Mouse (Mus musculus): ENCODE measurements around the gene Gm20817. TPM values are rescaled to one million over a fixed set of nuclear protein-coding genes. Genes with fewer than 3 reads are reported as not detected.
"Not testable (repeated sequence)": the region's sequence is repeated elsewhere in the genome, so short reads cannot be mapped to it uniquely, and the experiment has no call there.

Gm20817 gene
- not detected for total RNA-seq (2021)
- long read RNA-seq, experiment 1, result 0 reads
- long read RNA-seq, experiment 2, result 0 reads

GRCm38 (mm10) chrY:68832628-68833027, at the start of gene Gm20817:
Gm20817 (minus strand) TSS chrY:68832728.
- intact Hi-C loops (cut with DNase I), result not testable (repeated sequence)

More at GRCm38 (mm10) chrY:68832628-68833027, at the start of gene Gm20817:
- DNase-seq, result not testable (repeated sequence)

Measured in heart, postnatal 14 days (tissue).